Mouse (Mus musculus) heart, postnatal 0 days (tissue): ENCODE results near the gene Ostf1.

Experiments
- CTCF ChIP-seq: IDR thresholded peaks from 2 replicates; pipeline ENCODE4 v1.5.1; 2016; ENCODE audit warnings: antibody characterized with exemption, control low read depth, low read depth
- EP300 ChIP-seq: IDR thresholded peaks from 2 replicates; pipeline ENCODE4 v1.6.1; 2016; ENCODE audit warnings: antibody characterized with exemption, low read depth

DNA sequence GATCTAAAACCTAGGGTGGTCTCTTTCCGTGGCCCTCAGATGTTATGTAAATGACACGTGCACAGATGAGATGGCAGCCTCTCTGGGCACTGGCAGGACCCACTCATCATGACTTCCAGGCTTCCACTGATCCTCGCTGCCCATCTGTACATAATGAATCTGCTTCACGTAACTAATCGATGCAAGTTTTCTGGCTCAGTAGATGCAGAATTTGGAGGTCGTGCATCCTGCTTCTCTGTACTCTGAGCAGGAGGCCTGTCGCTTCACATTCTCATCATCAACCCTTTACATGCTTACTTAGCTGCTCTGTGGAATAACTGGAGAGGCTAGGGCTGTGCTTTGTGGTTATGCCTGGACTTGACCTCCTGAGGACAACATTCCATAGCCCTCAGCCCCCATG is 35.3 kb upstream of the Ostf1 start:
- TF ChIP-seq CTCF (no peak), EP300 (no peak)
